In genomic region chr12:70449961-70450360, GRCm38 (mm10) we compare ENCODE assay signal across 21 mouse cellular contexts. TPM values are rescaled to one million over a fixed set of nuclear protein-coding genes. Genes with fewer than 3 reads are reported as not detected.
DNase-seq lines count a peak whose midpoint lies in the region; ATAC-seq and TF ChIP-seq lines count a peak whose summit lies in the region.
"Had no signal": no experiment of that assay in that cellular context is flagged by ENCODE, and none has a peak within 500 bp of the region (broad histone marks: within the 10 kb centered on the region; RNA-seq: fewer than 3 reads in every experiment).

No protein-coding gene starts in this region.

- H3K4me2 ChIP-seq in liver, postnatal 0 days (ENCODE audit: low read depth, low read length), result no peak overlapping the region
- H3K4me2 ChIP-seq in liver, embryonic 14.5 days (ENCODE audit: low read depth), result peak overlapping the region; percentile 14; the same call in 1 of the 2 replicates
- H3K4me2 ChIP-seq in liver, embryonic 16.5 days (ENCODE audit: low read depth, low read length), result peak overlapping the region; percentile 32; the same call in 1 of the 2 replicates
- H3K4me2 ChIP-seq: embryonic facial prominence, embryonic 12.5 days; forebrain, embryonic 13.5 days; forebrain, embryonic 15.5 days had no signal

- no peak for TF ChIP-seq EP300 in liver, postnatal 0 days (IDR thresholded peaks at IDR 0.05; ENCODE audit: low read depth)
- no peak for TF ChIP-seq EP300 in liver, embryonic 14.5 days (IDR thresholded peaks at IDR 0.05; ENCODE audit: low read depth)

- ATAC-seq in liver, postnatal 0 days, result no peak
- ATAC-seq in liver, embryonic 14.5 days (ENCODE audit: insufficient read depth), result no peak
- no peak for ATAC-seq in liver, embryonic 16.5 days (ENCODE audit: low read depth)
- ATAC-seq: forebrain, embryonic 13.5 days; forebrain, embryonic 15.5 days had no signal

- no peak overlapping the region for H3K4me3 ChIP-seq in liver, postnatal 0 days (ENCODE audit: low read depth, low read length)
- no peak overlapping the region for H3K4me3 ChIP-seq in spleen, adult 2 months (ENCODE audit: extremely low read depth, insufficient read depth, insufficient read length)
- H3K4me3 ChIP-seq in liver, embryonic 14.5 days (ENCODE audit: insufficient read depth in 1 of 2, low read depth in 2 of 2, low read length in 2 of 2), result no peak overlapping the region
- no peak overlapping the region for H3K4me3 ChIP-seq in liver, embryonic 16.5 days (ENCODE audit: low read depth, low read length)
- no peak overlapping the region for H3K4me3 ChIP-seq in embryonic facial prominence, embryonic 10.5 days
- H3K4me3 ChIP-seq: embryonic facial prominence, embryonic 12.5 days; forebrain, embryonic 13.5 days; forebrain, embryonic 15.5 days had no signal

- no peak for TF ChIP-seq POLR2A in spleen, adult 2 months (IDR thresholded peaks at IDR 0.05; ENCODE audit: low read depth, low read length)

- no peak for TF ChIP-seq CTCF in liver, postnatal 0 days (IDR thresholded peaks at IDR 0.05; ENCODE audit: low read depth)
- no peak for TF ChIP-seq CTCF in spleen, adult 2 months (IDR thresholded peaks at IDR 0.05; ENCODE audit: extremely low read depth, insufficient read depth, insufficient read length, insufficient replicate concordance)
- TF ChIP-seq CTCF in liver, embryonic 14.5 days (IDR thresholded peaks at IDR 0.05; ENCODE audit: low read depth), result peak; percentile 15; the same call in 1 of the 2 replicates

- no peak overlapping the region for H3K9ac ChIP-seq in liver, postnatal 0 days (replicated peaks)
- peak overlapping the region; percentile 49 for H3K9ac ChIP-seq in liver, embryonic 14.5 days (replicated peaks)
- H3K9ac ChIP-seq in liver, embryonic 16.5 days (ENCODE audit: low read depth, low read length), result 0 out of 2 replicates have a peak overlapping the region, but pooled peaks have one; percentile 28
- H3K9ac ChIP-seq: embryonic facial prominence, embryonic 12.5 days; forebrain, embryonic 13.5 days; forebrain, embryonic 15.5 days had no signal

- no peaks in the 10 kb centered on the region for H3K27me3 ChIP-seq in liver, postnatal 0 days (ENCODE audit: insufficient read depth, low read length)
- no peaks in the 10 kb centered on the region for H3K27me3 ChIP-seq in spleen, adult 2 months (ENCODE audit: control insufficient read depth, insufficient read depth, low read length)
- no peaks in the 10 kb centered on the region for H3K27me3 ChIP-seq in liver, embryonic 14.5 days (ENCODE audit: control insufficient read depth, insufficient read depth, low read length)
- H3K27me3 ChIP-seq in liver, embryonic 16.5 days (ENCODE audit: control insufficient read depth, insufficient read depth, low read depth, low read length), result no peaks in the 10 kb centered on the region
- H3K27me3 ChIP-seq in embryonic facial prominence, embryonic 10.5 days (replicated peaks; ENCODE audit: low read depth, poor library complexity, severe bottlenecking), result no peaks in the 10 kb centered on the region
- H3K27me3 ChIP-seq: embryonic facial prominence, embryonic 12.5 days; forebrain, embryonic 13.5 days; forebrain, embryonic 15.5 days had no signal

- H3K36me3 ChIP-seq in liver, postnatal 0 days (replicated peaks; ENCODE audit: insufficient read depth, low read length), result no peaks in the 10 kb centered on the region
- H3K36me3 ChIP-seq in spleen, adult 2 months (ENCODE audit: control insufficient read depth, insufficient read depth, low read length), result no peaks in the 10 kb centered on the region
- no peaks in the 10 kb centered on the region; the same call in 1 of the 2 replicates for H3K36me3 ChIP-seq in liver, embryonic 14.5 days (replicated peaks; ENCODE audit: control insufficient read depth, insufficient read depth, low read depth)
- no peaks in the 10 kb centered on the region for H3K36me3 ChIP-seq in liver, embryonic 16.5 days (ENCODE audit: control insufficient read depth, insufficient read depth)
- H3K36me3 ChIP-seq in embryonic facial prominence, embryonic 10.5 days (replicated peaks), result no peaks in the 10 kb centered on the region
- H3K36me3 ChIP-seq: embryonic facial prominence, embryonic 12.5 days; forebrain, embryonic 15.5 days had no signal

- H3K4me1 ChIP-seq in liver, postnatal 0 days (ENCODE audit: insufficient read depth), result peaks cover 20% of the 10 kb centered on the region
- peaks cover 6% of the 10 kb centered on the region; the same call in 1 of the 2 replicates for H3K4me1 ChIP-seq in spleen, adult 2 months (ENCODE audit: control insufficient read depth, insufficient read depth, insufficient read length)
- peaks cover 33 to 35% of the 10 kb centered on the region in 2 experiments for H3K4me1 ChIP-seq in liver, embryonic 14.5 days (replicated peaks; ENCODE audit: control insufficient read depth in 2 of 2, insufficient read depth in 2 of 2, low read length in 1 of 2)
- peaks cover 22% of the 10 kb centered on the region for H3K4me1 ChIP-seq in liver, embryonic 16.5 days (ENCODE audit: control insufficient read depth, low read depth, low read length)
- H3K4me1 ChIP-seq in embryonic facial prominence, embryonic 10.5 days, result peaks cover 21% of the 10 kb centered on the region

- DNase-seq in liver, result peak; percentile 66
- DNase-seq in liver, postnatal 0 days, result no peak
- DNase-seq in spleen, adult 2 months (ENCODE audit: low read depth in 1 of 2, low spot score in 2 of 2), result no peak
- no peak for DNase-seq in spleen, postnatal 14 days (ENCODE audit: low spot score in 2 of 2)
- DNase-seq in liver, embryonic 14.5 days (ENCODE audit: low read depth in 3 of 3, low spot score in 3 of 3), result no peak
- DNase-seq in embryonic facial prominence, embryonic 10.5 days (ENCODE audit: low spot score), result no peak
- DNase-seq in thymus, postnatal 36 days, result no peak
- DNase-seq: adrenal gland, adult 2 months; adrenal gland, postnatal 10 days; adrenal gland, postnatal 25 days; cerebellum, adult 11 months; cerebellum, adult 18-20 months; cerebellum, adult 8-10 months; cerebellum, adult 9-11 months; cerebellum, postnatal 14 days; cerebellum, postnatal 36 days; embryo, embryonic 11 days had no signal

- no peaks in the 10 kb centered on the region for H3K9me3 ChIP-seq in liver, postnatal 0 days (ENCODE audit: low read length)
- no peaks in the 10 kb centered on the region for H3K9me3 ChIP-seq in liver, embryonic 14.5 days (ENCODE audit: control insufficient read depth, low read length)
- H3K9me3 ChIP-seq in liver, embryonic 16.5 days (replicated peaks; ENCODE audit: control insufficient read depth, low read length), result no peaks in the 10 kb centered on the region
- no peaks in the 10 kb centered on the region for H3K9me3 ChIP-seq in embryonic facial prominence, embryonic 10.5 days
- H3K9me3 ChIP-seq: embryonic facial prominence, embryonic 12.5 days; forebrain, embryonic 13.5 days; forebrain, embryonic 15.5 days had no signal

- no peak overlapping the region for H3K27ac ChIP-seq in liver, postnatal 0 days (ENCODE audit: low read depth)
- peak overlapping the region; percentile 22; the same call in 1 of the 2 replicates for H3K27ac ChIP-seq in spleen, adult 2 months (ENCODE audit: insufficient read depth, low read length)
- H3K27ac ChIP-seq in liver, embryonic 14.5 days, result peak overlapping the region; percentile 71
- H3K27ac ChIP-seq in liver, embryonic 16.5 days (ENCODE audit: low read length), result peak overlapping the region; percentile 70
- H3K27ac ChIP-seq in embryonic facial prominence, embryonic 10.5 days (replicated peaks), result no peak overlapping the region
- H3K27ac ChIP-seq: embryonic facial prominence, embryonic 12.5 days; forebrain, embryonic 13.5 days; forebrain, embryonic 15.5 days had no signal

RNA-seq across cellular contexts. Expression of gene Tmx1, which starts 2.9 kb away (rescaled TPM):
- 62.2 and 72.1 TPM in 2 replicates for polyA plus RNA-seq in liver, postnatal 0 days (2015; fragmentation: Nextera tagmentation; extraction: Ambion mirVana)
- 4.4 and 5.3 TPM in 2 replicates for polyA plus RNA-seq in spleen, adult 2 months (2012; rRNA removed)
- 19.7 and 32.9 TPM in 2 replicates for polyA plus RNA-seq in liver, embryonic 14.5 days (2012; rRNA removed)
- 86.2 and 87.8 TPM in 2 replicates for polyA plus RNA-seq in liver, embryonic 14.5 days (2014; fragmentation: Nextera tagmentation; extraction: Ambion mirVana)
- polyA plus RNA-seq in liver, embryonic 16.5 days (2015; fragmentation: Nextera tagmentation; extraction: Ambion mirVana), result 103 and 118 TPM in 2 replicates
- 111 and 118 TPM in 2 replicates for polyA plus RNA-seq in embryonic facial prominence, embryonic 10.5 days (2016; fragmentation: Nextera tagmentation; extraction: Ambion mirVana)

Comparison
In these comparisons a context has a peak if more than half of its experiments do, and no peak if none do; other contexts are left out.
1. H3K27ac ChIP-seq: peak in spleen, adult 2 months (single experiment), liver, embryonic 14.5 days (single experiment) and liver, embryonic 16.5 days (single experiment); none in liver, postnatal 0 days (single experiment) and embryonic facial prominence, embryonic 10.5 days (single experiment).